21 mouse cellular contexts compared by ENCODE assay signal in the genomic region with DNA sequence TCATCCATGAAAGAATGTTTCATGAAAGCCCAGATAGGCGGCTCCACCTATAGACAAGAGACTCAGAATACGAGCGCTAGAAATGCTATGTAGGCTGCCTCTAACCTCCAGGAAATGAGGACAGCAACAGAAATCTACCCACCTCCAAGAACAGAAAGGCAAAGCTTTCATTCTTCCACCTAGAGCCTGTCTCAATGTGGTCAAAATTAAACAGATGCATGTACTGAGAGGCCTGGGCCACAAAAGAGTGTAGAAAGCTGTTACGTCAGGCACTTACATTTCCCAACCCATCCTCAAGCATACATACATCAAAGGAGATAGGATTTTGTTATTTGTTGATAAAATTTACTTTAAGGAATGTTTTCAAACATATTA.
DNase-seq lines count a peak whose midpoint lies in the region; ATAC-seq lines count a peak whose summit lies in the region.
"Had no signal": no experiment of that assay in that cellular context is flagged by ENCODE, and none has a peak within 500 bp of the region (broad histone marks: within the 10 kb centered on the region; RNA-seq: fewer than 3 reads in every experiment).

No protein-coding gene starts in this region.

- ATAC-seq in forebrain, embryonic 11.5 days (replicated peaks; ENCODE audit: low FRiP score): peak; percentile 71
- ATAC-seq in neural tube, embryonic 13.5 days (ENCODE audit: low read depth): no peak
- peak; percentile 66 for ATAC-seq in forebrain, embryonic 15.5 days (replicated peaks)
- peak; percentile 28; the same call in 1 of the 2 replicates for ATAC-seq in neural tube, embryonic 15.5 days (ENCODE audit: low FRiP score)
- no peak for ATAC-seq in heart, embryonic 11.5 days (replicated peaks; ENCODE audit: insufficient number of reproducible peaks, low FRiP score, low TSS enrichment)
- ATAC-seq: activated CD4-positive, CD25-positive, alpha-beta regulatory T cell, adult 4 months; hindbrain, postnatal 0 days; inflammation-experienced regulatory T-cells, adult 6 months; intestine, embryonic 16.5 days had no signal

- no peak overlapping the region; the same call in 1 of the 2 replicates for H3K27ac ChIP-seq in forebrain, embryonic 11.5 days (ENCODE audit: low read depth, low read length)
- H3K27ac ChIP-seq in forebrain, embryonic 10.5 days: no peak overlapping the region
- H3K27ac ChIP-seq in neural tube, embryonic 13.5 days (replicated peaks): peak overlapping the region; percentile 46; the same call in 1 of the 2 replicates
- H3K27ac ChIP-seq in forebrain, embryonic 15.5 days (replicated peaks): peak overlapping the region; percentile 35; the same call in 1 of the 2 replicates
- H3K27ac ChIP-seq in neural tube, embryonic 15.5 days (replicated peaks): no peak overlapping the region
- no peak overlapping the region for H3K27ac ChIP-seq in heart, embryonic 11.5 days (ENCODE audit: low read depth, low read length)
- H3K27ac ChIP-seq: heart, adult 2 months; heart, embryonic 10.5 days; hindbrain, embryonic 12.5 days; hindbrain, postnatal 0 days had no signal

- H3K36me3 ChIP-seq in forebrain, embryonic 11.5 days (ENCODE audit: control insufficient read depth, insufficient read depth, low read length): no peaks in the 10 kb centered on the region
- H3K36me3 ChIP-seq in forebrain, embryonic 10.5 days (replicated peaks): no peaks in the 10 kb centered on the region
- no peaks in the 10 kb centered on the region for H3K36me3 ChIP-seq in neural tube, embryonic 13.5 days
- no peaks in the 10 kb centered on the region for H3K36me3 ChIP-seq in forebrain, embryonic 15.5 days
- H3K36me3 ChIP-seq in neural tube, embryonic 15.5 days: no peaks in the 10 kb centered on the region
- H3K36me3 ChIP-seq in heart, embryonic 11.5 days (ENCODE audit: control insufficient read depth, insufficient read depth, low read length): no peaks in the 10 kb centered on the region
- H3K36me3 ChIP-seq: heart, embryonic 10.5 days; hindbrain, embryonic 12.5 days had no signal

- H3K4me2 ChIP-seq in forebrain, embryonic 11.5 days (ENCODE audit: low read depth, low read length, severe bottlenecking): no peak overlapping the region
- no peak overlapping the region for H3K4me2 ChIP-seq in neural tube, embryonic 13.5 days
- peak overlapping the region; percentile 15; the same call in 1 of the 2 replicates for H3K4me2 ChIP-seq in forebrain, embryonic 15.5 days (replicated peaks)
- no peak overlapping the region for H3K4me2 ChIP-seq in neural tube, embryonic 15.5 days
- H3K4me2 ChIP-seq in heart, embryonic 11.5 days: no peak overlapping the region
- H3K4me2 ChIP-seq: hindbrain, embryonic 12.5 days had no signal

- 58% methylated on average over 4 of the region's 4 CpGs for WGBS in forebrain, embryonic 11.5 days
- WGBS in forebrain, embryonic 10.5 days: 89% methylated on average over 4 of the region's 4 CpGs
- 90% methylated on average over 4 of the region's 4 CpGs for WGBS in neural tube, embryonic 13.5 days
- WGBS in forebrain, embryonic 15.5 days: 28% methylated on average over 4 of the region's 4 CpGs
- WGBS in neural tube, embryonic 15.5 days: 82% methylated on average over 4 of the region's 4 CpGs
- WGBS in heart, embryonic 11.5 days (ENCODE audit: insufficient replicate concordance): 89% methylated on average over 4 of the region's 4 CpGs

- DNase-seq in forebrain, embryonic 11.5 days (ENCODE audit: low spot score): no peak
- no peak for DNase-seq in forebrain, embryonic 10.5 days (ENCODE audit: extremely low spot score, low spot score)
- no peak for DNase-seq in neural tube, embryonic 10.5 days (ENCODE audit: extremely low spot score, low spot score)
- no peak for DNase-seq in right cerebral cortex, adult 2 months (ENCODE audit: low spot score in 2 of 2)
- DNase-seq: adrenal gland, adult 8-10 months; adrenal gland, postnatal 25 days; cerebellum, adult 18-20 months; cerebellum, adult 9-10 months; cerebellum, postnatal 14 days; gastrocnemius, postnatal 36 days; heart, adult 2 months had no signal

- H3K9ac ChIP-seq in forebrain, embryonic 11.5 days (ENCODE audit: low read length): no peak overlapping the region
- no peak overlapping the region for H3K9ac ChIP-seq in neural tube, embryonic 13.5 days
- no peak overlapping the region for H3K9ac ChIP-seq in forebrain, embryonic 15.5 days (replicated peaks)
- no peak overlapping the region for H3K9ac ChIP-seq in neural tube, embryonic 15.5 days (replicated peaks)
- no peak overlapping the region for H3K9ac ChIP-seq in heart, embryonic 11.5 days (ENCODE audit: low read depth, low read length)
- H3K9ac ChIP-seq: hindbrain, embryonic 12.5 days had no signal

- no peaks in the 10 kb centered on the region for H3K4me1 ChIP-seq in forebrain, embryonic 11.5 days (replicated peaks; ENCODE audit: control insufficient read depth, insufficient read depth, low read length)
- peaks cover 12% of the 10 kb centered on the region; the same call in 1 of the 2 replicates for H3K4me1 ChIP-seq in forebrain, embryonic 10.5 days
- H3K4me1 ChIP-seq in neural tube, embryonic 13.5 days (replicated peaks): no peaks in the 10 kb centered on the region
- peaks cover 9% of the 10 kb centered on the region for H3K4me1 ChIP-seq in forebrain, embryonic 15.5 days
- no peaks in the 10 kb centered on the region for H3K4me1 ChIP-seq in neural tube, embryonic 15.5 days
- H3K4me1 ChIP-seq in heart, embryonic 11.5 days (ENCODE audit: control insufficient read depth, insufficient read depth, low read length): no peaks in the 10 kb centered on the region
- H3K4me1 ChIP-seq: heart, embryonic 10.5 days; hindbrain, embryonic 12.5 days had no signal

- no peaks in the 10 kb centered on the region for H3K9me3 ChIP-seq in forebrain, embryonic 11.5 days (ENCODE audit: control insufficient read depth, low read length)
- no peaks in the 10 kb centered on the region for H3K9me3 ChIP-seq in forebrain, embryonic 10.5 days
- no peaks in the 10 kb centered on the region for H3K9me3 ChIP-seq in neural tube, embryonic 13.5 days
- no peaks in the 10 kb centered on the region for H3K9me3 ChIP-seq in forebrain, embryonic 15.5 days
- H3K9me3 ChIP-seq in neural tube, embryonic 15.5 days (replicated peaks): no peaks in the 10 kb centered on the region
- H3K9me3 ChIP-seq in heart, embryonic 11.5 days (replicated peaks; ENCODE audit: control insufficient read depth, low read length): no peaks in the 10 kb centered on the region
- H3K9me3 ChIP-seq: heart, embryonic 10.5 days; hindbrain, embryonic 12.5 days had no signal

- no peaks in the 10 kb centered on the region for H3K27me3 ChIP-seq in forebrain, embryonic 11.5 days (ENCODE audit: control insufficient read depth, insufficient read depth, low read length)
- H3K27me3 ChIP-seq in forebrain, embryonic 10.5 days (ENCODE audit: poor library complexity, severe bottlenecking): no peaks in the 10 kb centered on the region; the same call in 1 of the 2 replicates
- H3K27me3 ChIP-seq in neural tube, embryonic 13.5 days: no peaks in the 10 kb centered on the region
- H3K27me3 ChIP-seq in forebrain, embryonic 15.5 days: no peaks in the 10 kb centered on the region
- no peaks in the 10 kb centered on the region for H3K27me3 ChIP-seq in neural tube, embryonic 15.5 days (replicated peaks)
- H3K27me3 ChIP-seq in heart, embryonic 11.5 days (ENCODE audit: control insufficient read depth, insufficient read depth, low read length): no peaks in the 10 kb centered on the region
- H3K27me3 ChIP-seq: hindbrain, embryonic 12.5 days had no signal

- no peak overlapping the region for H3K4me3 ChIP-seq in forebrain, embryonic 11.5 days (ENCODE audit: low read depth, low read length)
- H3K4me3 ChIP-seq in forebrain, embryonic 10.5 days: no peak overlapping the region
- no peak overlapping the region for H3K4me3 ChIP-seq in neural tube, embryonic 13.5 days
- no peak overlapping the region for H3K4me3 ChIP-seq in forebrain, embryonic 15.5 days
- H3K4me3 ChIP-seq in neural tube, embryonic 15.5 days (replicated peaks): no peak overlapping the region
- H3K4me3 ChIP-seq in heart, embryonic 11.5 days (ENCODE audit: low read depth, low read length): no peak overlapping the region
- H3K4me3 ChIP-seq: heart, adult 2 months; heart, embryonic 10.5 days; hindbrain, embryonic 12.5 days had no signal

Comparison
In these comparisons a context has a peak if more than half of its experiments do, and no peak if none do; other contexts are left out.
1. ATAC-seq: peak in forebrain, embryonic 11.5 days (single experiment), forebrain, embryonic 15.5 days (single experiment) and neural tube, embryonic 15.5 days (single experiment); none in neural tube, embryonic 13.5 days (single experiment) and heart, embryonic 11.5 days (single experiment).
2. H3K27ac ChIP-seq: peak in neural tube, embryonic 13.5 days (single experiment) and forebrain, embryonic 15.5 days (single experiment); none in forebrain, embryonic 11.5 days (single experiment), forebrain, embryonic 10.5 days (single experiment), neural tube, embryonic 15.5 days (single experiment) and heart, embryonic 11.5 days (single experiment).